Mouse (Mus musculus): Measurements from ENCODE around the gene Me3. TPM values are rescaled to one million over a fixed set of nuclear protein-coding genes. Genes with fewer than 3 reads are reported as not detected.

Me3 gene
- polyA plus RNA-seq, 1 experiment from 2014 or later = 4.3 TPM

DNA sequence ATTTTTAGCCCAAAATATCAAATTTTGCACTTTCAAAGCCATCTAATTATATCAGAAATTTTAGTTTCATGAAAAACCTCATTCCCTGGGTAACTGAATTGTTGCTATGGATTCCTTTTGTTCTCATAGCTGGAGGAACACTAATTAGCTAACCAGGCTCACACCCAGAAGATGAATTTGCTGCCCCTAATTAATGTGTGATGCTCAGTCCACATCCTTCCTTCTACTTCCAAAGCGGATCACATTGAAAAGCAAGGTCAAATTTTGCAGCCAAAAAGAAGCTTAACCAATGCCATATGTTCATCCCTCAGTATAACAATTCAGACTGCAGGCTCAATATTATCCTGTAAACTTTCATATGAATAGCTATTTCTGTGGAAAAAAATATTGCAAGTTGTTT is 45.7 kb downstream of the Me3 start:
- no peak for ATAC-seq (replicated peaks; ENCODE audit: low FRiP score, low TSS enrichment, low read depth)
- 0 out of 2 replicates have a peak, but pooled peaks cover 6% of the 10 kb centered on the region for H3K4me1 ChIP-seq (replicated peaks; ENCODE audit: control insufficient read depth, insufficient read depth, low read length)
- no peaks in the 10 kb centered on the region for H3K9me3 ChIP-seq (ENCODE audit: control insufficient read depth, low read length)
- H3K27me3 ChIP-seq (replicated peaks; ENCODE audit: control insufficient read depth, insufficient read depth, low read length) = no peaks in the 10 kb centered on the region
- H3K9ac ChIP-seq (ENCODE audit: low read length) = no peak overlapping the region
- WGBS = 81% methylated on average over 1 of the region's 1 CpGs
- no peak overlapping the region for H3K4me3 ChIP-seq (ENCODE audit: low read depth, low read length)
- H3K36me3 ChIP-seq (ENCODE audit: control insufficient read depth, insufficient read depth, low read length) = no peaks in the 10 kb centered on the region
- H3K27ac ChIP-seq (ENCODE audit: low read depth) = no peak overlapping the region
- H3K4me2 ChIP-seq (ENCODE audit: low read length) = no peak overlapping the region
- DNase-seq (ENCODE audit: low spot score) = no peak

DNA sequence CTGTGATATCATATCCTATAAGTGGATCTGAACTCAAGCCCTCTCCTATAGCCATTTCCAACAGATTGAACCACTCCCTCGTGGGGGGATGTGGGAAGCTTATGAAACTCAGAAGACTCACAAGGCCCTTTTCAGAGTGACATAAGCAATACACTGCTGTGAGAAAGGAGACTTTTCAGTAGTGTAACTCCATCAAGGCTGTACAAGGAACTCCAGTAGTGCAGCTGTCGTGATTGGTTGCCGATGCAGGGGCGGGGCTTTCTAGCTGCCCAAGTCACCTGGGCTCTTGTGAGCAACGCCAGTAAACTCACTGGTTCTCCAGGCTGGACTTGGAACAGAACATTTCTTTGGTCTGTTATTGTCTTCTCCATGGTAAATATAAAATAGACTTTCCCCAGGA is 46.5 kb downstream of the Me3 start:
- WGBS = 90% methylated on average over 5 of the region's 5 CpGs

DNA sequence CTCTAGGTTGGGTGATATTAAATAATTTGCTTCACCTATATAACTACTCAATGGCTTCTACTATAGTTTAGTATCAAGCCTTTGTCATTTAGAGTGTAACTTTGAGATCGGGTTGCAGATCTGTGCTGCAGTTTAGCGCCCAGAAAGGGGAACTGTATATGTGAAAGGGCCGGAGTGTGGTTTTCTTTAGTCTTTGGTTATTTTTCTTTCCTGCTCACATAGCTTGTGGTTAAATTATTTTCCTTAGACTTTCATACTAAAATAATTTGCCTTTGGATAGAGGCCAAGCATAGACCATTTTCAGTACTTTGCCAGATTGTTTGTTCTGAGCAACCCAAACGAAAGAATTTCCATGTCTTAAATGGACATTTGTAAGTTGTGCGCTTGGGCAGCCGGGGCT is 46.9 kb downstream of the Me3 start:
- H3K4me2 ChIP-seq (ENCODE audit: low read length) = no peak overlapping the region
- WGBS = 77% methylated on average over 6 of the region's 6 CpGs
- no peak for DNase-seq (ENCODE audit: low spot score)

More for the DNA sequence above, 46.5 kb downstream of the Me3 start:
- H3K36me3 ChIP-seq (ENCODE audit: control insufficient read depth, insufficient read depth, low read length) = no peaks in the 10 kb centered on the region
- 0 out of 2 replicates have a peak, but pooled peaks cover 6% of the 10 kb centered on the region for H3K4me1 ChIP-seq (replicated peaks; ENCODE audit: control insufficient read depth, insufficient read depth, low read length)
- no peak overlapping the region for H3K9ac ChIP-seq (ENCODE audit: low read length)
- ATAC-seq (replicated peaks; ENCODE audit: low FRiP score, low TSS enrichment, low read depth) (no peak), DNase-seq (ENCODE audit: low spot score) (no peak)
- H3K9me3 ChIP-seq (ENCODE audit: control insufficient read depth, low read length) = no peaks in the 10 kb centered on the region
- H3K27me3 ChIP-seq (replicated peaks; ENCODE audit: control insufficient read depth, insufficient read depth, low read length) = no peaks in the 10 kb centered on the region
- no peak overlapping the region for H3K4me3 ChIP-seq (ENCODE audit: low read depth, low read length)
- H3K4me2 ChIP-seq (ENCODE audit: low read length) = no peak overlapping the region
- no peak overlapping the region for H3K27ac ChIP-seq (ENCODE audit: low read depth)

DNA sequence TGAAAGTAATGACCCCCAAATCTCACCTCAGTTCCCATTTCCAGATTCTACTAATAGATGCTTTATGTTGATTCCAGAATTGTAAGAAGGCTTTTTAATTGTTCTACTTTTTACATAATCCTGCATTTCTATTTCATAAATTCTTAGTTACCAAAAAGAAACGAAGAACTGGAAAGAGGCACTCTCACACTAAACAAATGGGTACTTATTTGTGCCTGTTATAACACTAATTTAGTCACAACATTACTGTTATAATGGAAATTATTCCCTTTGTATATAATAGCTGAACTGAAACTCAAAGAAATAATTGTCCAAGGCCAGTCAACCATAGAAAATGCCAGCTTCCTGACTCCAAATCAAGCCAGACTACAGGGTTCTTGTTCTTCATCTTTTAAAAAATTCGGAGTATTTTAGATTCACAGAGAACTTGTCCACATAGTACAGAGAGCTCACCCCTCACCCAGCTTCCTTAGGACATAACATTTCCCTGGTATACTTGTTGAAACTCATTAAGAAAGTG is 47.5 kb downstream of the Me3 start:
- no peak overlapping the region for H3K9ac ChIP-seq (ENCODE audit: low read length)
- H3K9me3 ChIP-seq (ENCODE audit: control insufficient read depth, low read length) = no peaks in the 10 kb centered on the region
- H3K27ac ChIP-seq (ENCODE audit: low read depth) = no peak overlapping the region
- 87% methylated on average over 2 of the region's 2 CpGs for whole genome bisulfite sequencing
- ATAC-seq (replicated peaks; ENCODE audit: low FRiP score, low TSS enrichment, low read depth) (no peak), DNase-seq (ENCODE audit: low spot score) (no peak)
- H3K36me3 ChIP-seq (ENCODE audit: control insufficient read depth, insufficient read depth, low read length) = no peaks in the 10 kb centered on the region
- H3K4me3 ChIP-seq (ENCODE audit: low read depth, low read length) = no peak overlapping the region
- no peaks in the 10 kb centered on the region for H3K27me3 ChIP-seq (replicated peaks; ENCODE audit: control insufficient read depth, insufficient read depth, low read length)
- H3K4me2 ChIP-seq (ENCODE audit: low read length) = no peak overlapping the region
- H3K4me1 ChIP-seq (replicated peaks; ENCODE audit: control insufficient read depth, insufficient read depth, low read length) = 0 out of 2 replicates have a peak, but pooled peaks cover 4% of the 10 kb centered on the region

More for the DNA sequence above, 46.9 kb downstream of the Me3 start:
- ATAC-seq (replicated peaks; ENCODE audit: low FRiP score, low TSS enrichment, low read depth) = no peak
- Histone ChIP-seq H3K4me1 (replicated peaks; ENCODE audit: control insufficient read depth, insufficient read depth, low read length) (0 out of 2 replicates have a peak, but pooled peaks cover 6% of the 10 kb centered on the region), H3K27me3 (replicated peaks; ENCODE audit: control insufficient read depth, insufficient read depth, low read length) (no peaks in the 10 kb centered on the region), H3K4me3 (ENCODE audit: low read depth, low read length) (no peak overlapping the region), H3K36me3 (ENCODE audit: control insufficient read depth, insufficient read depth, low read length) (no peaks in the 10 kb centered on the region), H3K9ac (ENCODE audit: low read length) (no peak overlapping the region), H3K9me3 (ENCODE audit: control insufficient read depth, low read length) (no peaks in the 10 kb centered on the region), H3K27ac (ENCODE audit: low read depth) (no peak overlapping the region)

DNA sequence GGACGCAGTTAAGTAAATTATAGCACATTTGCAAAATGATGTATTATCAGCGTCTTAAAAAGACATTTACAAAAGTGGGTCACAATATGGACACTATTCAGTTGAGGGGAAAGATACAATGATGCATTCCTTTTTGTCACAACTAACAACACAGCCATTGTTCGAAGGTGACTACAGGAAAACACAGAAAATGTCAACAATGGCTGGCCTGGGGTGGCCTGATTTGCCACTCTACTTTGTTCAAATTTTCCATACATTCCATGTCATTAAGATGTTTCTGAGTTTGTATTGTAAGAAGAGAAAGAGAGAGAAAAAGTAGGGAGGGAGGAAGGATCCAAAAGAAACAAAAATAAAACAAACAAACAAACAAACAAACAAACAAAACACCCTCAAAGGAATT is 48.7 kb downstream of the Me3 start:
- Histone ChIP-seq H3K4me1 (replicated peaks; ENCODE audit: control insufficient read depth, insufficient read depth, low read length) (0 out of 2 replicates have a peak, but pooled peaks cover 3% of the 10 kb centered on the region), H3K27me3 (replicated peaks; ENCODE audit: control insufficient read depth, insufficient read depth, low read length) (no peaks in the 10 kb centered on the region), H3K9ac (ENCODE audit: low read length) (no peak overlapping the region), H3K4me2 (ENCODE audit: low read length) (no peak overlapping the region), H3K36me3 (ENCODE audit: control insufficient read depth, insufficient read depth, low read length) (no peaks in the 10 kb centered on the region), H3K27ac (ENCODE audit: low read depth) (no peak overlapping the region), H3K9me3 (ENCODE audit: control insufficient read depth, low read length) (no peaks in the 10 kb centered on the region), H3K4me3 (ENCODE audit: low read depth, low read length) (no peak overlapping the region)
- WGBS = 76% methylated on average over 3 of the region's 3 CpGs
- no peak for DNase-seq (ENCODE audit: low spot score)
- no peak for ATAC-seq (replicated peaks; ENCODE audit: low FRiP score, low TSS enrichment, low read depth)

DNA sequence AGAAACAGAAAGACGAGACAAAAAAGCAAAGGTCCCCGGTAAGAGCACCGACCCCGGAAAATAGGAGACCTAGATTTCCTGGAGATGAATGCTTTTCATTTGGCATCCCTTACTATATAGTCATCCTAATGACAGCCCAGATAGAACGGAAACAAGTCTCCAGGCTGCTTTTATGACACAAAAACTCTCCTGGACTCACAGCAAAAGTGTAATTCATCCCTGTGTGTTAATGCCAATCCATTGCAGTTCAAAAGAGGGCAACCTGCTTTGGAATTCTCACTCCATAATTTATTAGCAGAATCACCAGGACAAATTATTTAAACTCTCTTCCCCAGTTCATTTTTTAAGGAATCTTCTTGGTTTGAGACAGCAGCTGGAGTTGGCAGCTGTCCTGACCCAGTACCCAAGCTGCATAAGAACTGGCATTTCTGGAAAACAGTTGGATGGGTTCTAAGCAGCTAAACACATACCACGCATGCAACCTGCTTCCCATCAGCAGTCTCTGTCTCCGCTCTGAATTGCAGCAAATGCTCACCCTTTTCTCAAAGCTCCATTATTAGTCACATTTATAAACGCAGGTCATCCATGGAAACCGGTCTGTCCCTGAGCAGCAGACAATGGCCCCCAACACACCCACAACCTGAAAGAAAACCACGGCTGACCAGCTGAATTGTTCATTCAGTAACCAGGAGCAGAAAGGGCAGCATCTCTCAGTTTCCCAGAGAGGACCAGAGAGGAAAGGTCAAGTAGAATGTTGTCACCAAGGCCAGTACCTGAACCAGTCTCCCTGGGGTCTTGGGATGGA is 49.7 kb downstream of the Me3 start:
- no peak overlapping the region for H3K4me3 ChIP-seq (ENCODE audit: low read depth, low read length)
- 0 out of 2 replicates have a peak, but pooled peaks cover under 1% of the 10 kb centered on the region for H3K4me1 ChIP-seq (replicated peaks; ENCODE audit: control insufficient read depth, insufficient read depth, low read length)
- no peak overlapping the region for H3K4me2 ChIP-seq (ENCODE audit: low read length)
- 85% methylated on average over 10 of the region's 10 CpGs for WGBS
- ATAC-seq (replicated peaks; ENCODE audit: low FRiP score, low TSS enrichment, low read depth) (no peak), DNase-seq (ENCODE audit: low spot score) (no peak)
- no peaks in the 10 kb centered on the region for H3K27me3 ChIP-seq (replicated peaks; ENCODE audit: control insufficient read depth, insufficient read depth, low read length)
- no peaks in the 10 kb centered on the region for H3K36me3 ChIP-seq (ENCODE audit: control insufficient read depth, insufficient read depth, low read length)
- H3K9ac ChIP-seq (ENCODE audit: low read length) = no peak overlapping the region
- H3K9me3 ChIP-seq (ENCODE audit: control insufficient read depth, low read length) = no peaks in the 10 kb centered on the region
- H3K27ac ChIP-seq (ENCODE audit: low read depth) = no peak overlapping the region

DNA sequence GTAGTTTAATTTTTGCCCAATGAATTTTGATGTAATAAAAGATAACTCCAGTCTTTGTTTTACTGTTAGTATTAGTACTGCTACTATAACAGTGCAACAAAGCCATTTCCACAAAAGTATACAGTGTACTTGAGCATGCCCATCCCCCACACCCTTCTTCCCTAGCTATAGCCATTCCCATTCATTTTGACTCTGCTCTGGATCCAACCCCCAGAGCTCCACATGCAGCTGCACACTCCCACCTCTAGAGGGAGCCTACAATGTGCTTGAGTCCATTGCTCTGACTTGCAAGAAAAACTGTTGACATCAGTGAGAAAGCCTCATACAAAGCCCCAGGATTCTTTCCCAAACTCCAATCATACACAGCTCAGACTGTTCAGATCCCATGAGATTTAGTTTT is 66.0 kb downstream of the Me3 start:
- H3K4me3 ChIP-seq (ENCODE audit: low read depth, low read length) = no peak overlapping the region
- no peak overlapping the region for H3K4me2 ChIP-seq (ENCODE audit: low read length)
- no peaks in the 10 kb centered on the region for H3K27me3 ChIP-seq (replicated peaks; ENCODE audit: control insufficient read depth, insufficient read depth, low read length)
- H3K9me3 ChIP-seq (ENCODE audit: control insufficient read depth, low read length) = no peaks in the 10 kb centered on the region
- H3K4me1 ChIP-seq (replicated peaks; ENCODE audit: control insufficient read depth, insufficient read depth, low read length) = no peaks in the 10 kb centered on the region
- ATAC-seq (replicated peaks; ENCODE audit: low FRiP score, low TSS enrichment, low read depth) (no peak), DNase-seq (ENCODE audit: low spot score) (no peak)
- H3K9ac ChIP-seq (ENCODE audit: low read length) = no peak overlapping the region
- H3K27ac ChIP-seq (ENCODE audit: low read depth) = no peak overlapping the region
- H3K36me3 ChIP-seq (ENCODE audit: control insufficient read depth, insufficient read depth, low read length) = no peaks in the 10 kb centered on the region

DNA sequence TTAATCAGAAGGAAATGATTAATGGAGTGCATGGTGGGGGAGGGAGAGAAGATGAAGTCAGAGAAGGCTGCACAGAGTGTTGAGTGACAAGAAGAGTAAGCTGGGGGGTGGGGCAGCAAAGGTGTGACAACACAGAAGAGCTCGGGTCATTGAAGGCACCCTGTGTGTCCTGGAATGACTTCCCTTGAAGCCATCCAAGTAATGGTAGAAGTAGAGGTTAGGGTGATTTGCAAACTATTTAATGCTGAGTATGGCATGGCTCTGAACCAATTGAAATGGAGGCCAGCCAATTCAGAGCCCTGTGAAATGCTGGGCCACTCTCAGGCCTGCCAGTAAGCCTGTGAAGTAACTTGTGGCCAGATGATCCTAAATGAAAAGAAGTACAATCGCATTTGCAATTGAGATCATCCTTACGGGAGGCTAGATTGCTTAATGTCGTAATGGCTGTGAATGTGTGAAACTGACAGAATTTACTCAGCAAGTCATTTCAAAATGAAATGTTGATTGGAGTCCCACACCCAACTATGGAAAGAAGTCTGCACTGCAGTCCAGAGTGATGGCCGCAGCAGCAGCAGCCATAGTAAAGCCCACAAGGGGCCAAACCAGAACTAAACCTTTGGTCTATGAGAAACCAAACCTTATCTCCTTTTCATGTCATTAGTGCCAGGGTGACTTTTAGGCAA is 67.6 kb downstream of the Me3 start:
- no peak overlapping the region for H3K4me3 ChIP-seq (ENCODE audit: low read depth, low read length)
- no peak overlapping the region for H3K4me2 ChIP-seq (ENCODE audit: low read length)
- no peaks in the 10 kb centered on the region for H3K9me3 ChIP-seq (ENCODE audit: control insufficient read depth, low read length)
- H3K27me3 ChIP-seq (replicated peaks; ENCODE audit: control insufficient read depth, insufficient read depth, low read length) = no peaks in the 10 kb centered on the region
- ATAC-seq (replicated peaks; ENCODE audit: low FRiP score, low TSS enrichment, low read depth) (no peak; the same call in 1 of the 2 replicates), DNase-seq (ENCODE audit: low spot score) (no peak)
- no peaks in the 10 kb centered on the region for H3K36me3 ChIP-seq (ENCODE audit: control insufficient read depth, insufficient read depth, low read length)
- WGBS = 76% methylated on average over 5 of the region's 5 CpGs
- no peak overlapping the region for H3K27ac ChIP-seq (ENCODE audit: low read depth)
- no peaks in the 10 kb centered on the region for H3K4me1 ChIP-seq (replicated peaks; ENCODE audit: control insufficient read depth, insufficient read depth, low read length)
- no peak overlapping the region for H3K9ac ChIP-seq (ENCODE audit: low read length)

Measured in intestine, embryonic 14.5 days (tissue).